8 mouse cellular contexts compared by ENCODE assay signal in the genomic region with DNA sequence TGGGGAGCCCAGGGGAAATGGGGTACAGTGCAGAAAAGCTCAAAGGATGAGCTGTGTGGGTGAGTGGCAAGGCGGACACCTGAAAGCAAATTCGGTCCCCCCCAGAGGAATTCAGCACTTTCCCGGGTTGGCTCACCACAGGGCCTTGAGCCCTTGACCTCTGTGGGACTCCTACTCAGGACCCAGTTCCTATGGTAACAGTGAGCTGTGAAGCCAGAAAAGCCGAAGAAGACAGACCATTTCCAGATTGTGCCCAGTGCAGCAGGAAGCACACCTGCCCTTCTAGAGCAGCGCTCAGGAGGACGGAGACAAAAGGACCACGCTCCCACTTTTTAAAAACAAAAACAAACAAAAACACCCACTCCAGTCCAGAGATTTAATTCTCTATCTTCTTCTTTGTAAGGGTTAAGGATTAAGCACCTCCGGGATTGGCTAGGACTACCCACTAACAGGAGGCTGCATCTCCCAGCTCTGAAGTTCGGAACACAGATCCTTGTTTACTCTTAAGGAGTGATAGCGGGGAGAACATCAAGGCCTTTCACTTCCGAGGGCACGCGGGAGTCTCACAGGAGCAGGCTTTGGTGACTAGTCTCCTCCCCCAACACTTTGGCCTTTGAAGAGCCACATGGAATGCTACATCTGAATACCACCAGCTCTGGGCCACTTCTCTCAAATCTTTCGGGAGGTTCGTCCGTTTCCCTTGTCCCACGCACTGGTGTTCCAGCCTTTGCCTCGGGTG. TPM values are rescaled to one million over a fixed set of nuclear protein-coding genes. Genes with fewer than 3 reads are reported as not detected.
A peak's percentile ranks its signal among the peaks of the same experiment; 100 is the strongest.
DNase-seq lines count a peak whose midpoint lies in the region; ATAC-seq lines count a peak whose summit lies in the region.

No protein-coding gene starts in this region.

- peaks cover 39% of the 10 kb centered on the region for H3K4me1 ChIP-seq in megakaryocyte, embryonic 14.5 days
- peaks cover 42% of the 10 kb centered on the region for H3K4me1 ChIP-seq in forebrain, embryonic 12.5 days
- peaks cover 28% of the 10 kb centered on the region for H3K4me1 ChIP-seq in kidney, embryonic 16.5 days (ENCODE audit: insufficient read depth, low read length)
- H3K4me1 ChIP-seq in midbrain, embryonic 15.5 days = peaks cover 39% of the 10 kb centered on the region

- H3K27me3 ChIP-seq in megakaryocyte, embryonic 14.5 days (replicated peaks) = peaks cover 86% of the 10 kb centered on the region
- peaks cover 11% of the 10 kb centered on the region; the same call in 1 of the 2 replicates for H3K27me3 ChIP-seq in forebrain, embryonic 12.5 days
- no peaks in the 10 kb centered on the region for H3K27me3 ChIP-seq in kidney, embryonic 16.5 days (ENCODE audit: insufficient read depth, low read length)
- peaks cover 7% of the 10 kb centered on the region; the same call in 1 of the 2 replicates for H3K27me3 ChIP-seq in midbrain, embryonic 15.5 days (replicated peaks)

- ATAC-seq in megakaryocyte, adult 5-6 weeks (ENCODE audit: poor library complexity, severe bottlenecking) = no peak
- ATAC-seq in forebrain, embryonic 12.5 days (ENCODE audit: low FRiP score) = no peak
- ATAC-seq in kidney, embryonic 16.5 days (ENCODE audit: low FRiP score, low TSS enrichment) = peak; percentile 32; the same call in 1 of the 2 replicates
- ATAC-seq in midbrain, embryonic 15.5 days (replicated peaks) = no peak

- DNase-seq in cerebellum, adult 11-12 months = no peak
- DNase-seq in Muller cell, postnatal 12 days (ENCODE audit: inconsistent ontology term) = no peak
- no peak for DNase-seq in right cerebral cortex, postnatal 10 days (ENCODE audit: low spot score in 2 of 2)

- H3K27ac ChIP-seq in forebrain, embryonic 12.5 days = no peak overlapping the region
- no peak overlapping the region for H3K27ac ChIP-seq in kidney, embryonic 16.5 days (ENCODE audit: low read length)
- no peak overlapping the region for H3K27ac ChIP-seq in midbrain, embryonic 15.5 days

- WGBS in forebrain, embryonic 12.5 days = 9% methylated on average over 18 of the region's 18 CpGs
- WGBS in kidney, embryonic 16.5 days = 7% methylated on average over 18 of the region's 18 CpGs
- 6% methylated on average over 18 of the region's 18 CpGs for WGBS in midbrain, embryonic 15.5 days

- peak overlapping the region; percentile 59 for H3K4me2 ChIP-seq in forebrain, embryonic 12.5 days
- H3K4me2 ChIP-seq in kidney, embryonic 16.5 days (replicated peaks; ENCODE audit: low read depth, low read length) = peak overlapping the region; percentile 75
- peak overlapping the region; percentile 56 for H3K4me2 ChIP-seq in midbrain, embryonic 15.5 days

- H3K36me3 ChIP-seq in megakaryocyte, embryonic 14.5 days (replicated peaks; ENCODE audit: low read length) = no peaks in the 10 kb centered on the region
- H3K36me3 ChIP-seq in forebrain, embryonic 12.5 days (replicated peaks) = no peaks in the 10 kb centered on the region
- no peaks in the 10 kb centered on the region for H3K36me3 ChIP-seq in kidney, embryonic 16.5 days (ENCODE audit: insufficient read depth, low read length)
- no peaks in the 10 kb centered on the region for H3K36me3 ChIP-seq in midbrain, embryonic 15.5 days (replicated peaks)

- H3K4me3 ChIP-seq in megakaryocyte, embryonic 14.5 days (replicated peaks) = peak overlapping the region; percentile 19
- H3K4me3 ChIP-seq in forebrain, embryonic 12.5 days (replicated peaks) = peak overlapping the region; percentile 31
- H3K4me3 ChIP-seq in kidney, embryonic 16.5 days (ENCODE audit: low read length) = peak overlapping the region; percentile 44
- peak overlapping the region; percentile 28 for H3K4me3 ChIP-seq in midbrain, embryonic 15.5 days

- peak overlapping the region; percentile 45 for H3K9ac ChIP-seq in forebrain, embryonic 12.5 days
- peak overlapping the region; percentile 58 for H3K9ac ChIP-seq in kidney, embryonic 16.5 days (replicated peaks; ENCODE audit: low read length)
- no peak overlapping the region for H3K9ac ChIP-seq in midbrain, embryonic 15.5 days

- peaks cover 9% of the 10 kb centered on the region; the same call in 1 of the 2 replicates for H3K9me3 ChIP-seq in megakaryocyte, embryonic 14.5 days
- no peaks in the 10 kb centered on the region for H3K9me3 ChIP-seq in forebrain, embryonic 12.5 days
- no peaks in the 10 kb centered on the region for H3K9me3 ChIP-seq in kidney, embryonic 16.5 days (ENCODE audit: low read length)
- no peaks in the 10 kb centered on the region for H3K9me3 ChIP-seq in midbrain, embryonic 15.5 days

RNA-seq across cellular contexts. Expression of a gene that starts 31.0 kb away (rescaled TPM):
- polyA plus RNA-seq in megakaryocyte, embryonic 14.5 days (2012; ENCODE audit: insufficient read depth, low replicate concordance) = 21.7 and 35.8 TPM in 2 replicates
- 38.4 and 40.4 TPM in 2 replicates for total RNA-seq in megakaryocyte, adult 5-6 weeks (2015)
- 40.1 and 42.2 TPM in 2 replicates for total RNA-seq in megakaryocyte, adult 5-6 weeks (2017)
- 5.1 and 5.2 TPM in 2 replicates for polyA plus RNA-seq in forebrain, embryonic 12.5 days (2016; fragmentation: Nextera tagmentation; extraction: Ambion mirVana)
- polyA plus RNA-seq in kidney, embryonic 16.5 days (2015; fragmentation: Nextera tagmentation; extraction: Ambion mirVana) = 5.0 and 5.1 TPM in 2 replicates
- 2.4 and 2.5 TPM in 2 replicates for polyA plus RNA-seq in midbrain, embryonic 15.5 days (2015; fragmentation: Nextera tagmentation; extraction: Ambion mirVana)

RNA-seq across cellular contexts. Expression of a gene that starts 31.0 kb away (rescaled TPM):
- polyA plus RNA-seq in megakaryocyte, embryonic 14.5 days (2012; ENCODE audit: insufficient read depth, low replicate concordance) = 6.0 and 11.7 TPM in 2 replicates
- 64.1 and 69.9 TPM in 2 replicates for total RNA-seq in megakaryocyte, adult 5-6 weeks (2015)
- total RNA-seq in megakaryocyte, adult 5-6 weeks (2017) = 94.1 and 98.6 TPM in 2 replicates
- 31.5 and 35.1 TPM in 2 replicates for polyA plus RNA-seq in forebrain, embryonic 12.5 days (2016; fragmentation: Nextera tagmentation; extraction: Ambion mirVana)
- polyA plus RNA-seq in kidney, embryonic 16.5 days (2015; fragmentation: Nextera tagmentation; extraction: Ambion mirVana) = 45.2 and 45.4 TPM in 2 replicates
- polyA plus RNA-seq in midbrain, embryonic 15.5 days (2015; fragmentation: Nextera tagmentation; extraction: Ambion mirVana) = 39.2 and 39.3 TPM in 2 replicates
